In genomic region chr17:27036465-27036864, GRCm38 (mm10) we compare ENCODE assay signal across 11 mouse cellular contexts. TPM values are rescaled to one million over a fixed set of nuclear protein-coding genes. Genes with fewer than 3 reads are reported as not detected.
DNase-seq lines count a peak whose midpoint lies in the region; ATAC-seq and TF ChIP-seq lines count a peak whose summit lies in the region.
"Had no signal": no experiment of that assay in that cellular context is flagged by ENCODE, and none has a peak within 500 bp of the region (broad histone marks: within the 10 kb centered on the region; RNA-seq: fewer than 3 reads in every experiment).

No protein-coding gene starts in this region.

- no peaks in the 10 kb centered on the region for H3K9me3 ChIP-seq in heart, embryonic 15.5 days (replicated peaks)
- no peaks in the 10 kb centered on the region for H3K9me3 ChIP-seq in neural tube, embryonic 13.5 days
- no peaks in the 10 kb centered on the region for H3K9me3 ChIP-seq in lung, embryonic 14.5 days (ENCODE audit: low read depth, low read length)
- H3K9me3 ChIP-seq: liver, embryonic 12.5 days; midbrain, embryonic 10.5 days had no signal

- no peak overlapping the region for H3K4me2 ChIP-seq in heart, embryonic 15.5 days
- no peak overlapping the region for H3K4me2 ChIP-seq in neural tube, embryonic 13.5 days
- H3K4me2 ChIP-seq in lung, embryonic 14.5 days = no peak overlapping the region
- H3K4me2 ChIP-seq: liver, embryonic 12.5 days had no signal

- H3K27me3 ChIP-seq in heart, embryonic 15.5 days = no peaks in the 10 kb centered on the region
- no peaks in the 10 kb centered on the region for H3K27me3 ChIP-seq in neural tube, embryonic 13.5 days
- no peaks in the 10 kb centered on the region for H3K27me3 ChIP-seq in lung, embryonic 14.5 days (ENCODE audit: insufficient read depth, low read length)
- H3K27me3 ChIP-seq: Patski had no signal

- no peak for ATAC-seq in heart, embryonic 15.5 days (replicated peaks; ENCODE audit: insufficient number of reproducible peaks, insufficient read depth, low FRiP score, low read depth)
- ATAC-seq in neural tube, embryonic 13.5 days (ENCODE audit: low read depth) = no peak
- no peak for ATAC-seq in lung, embryonic 14.5 days (ENCODE audit: insufficient read depth)
- ATAC-seq: CD4-positive, CD25-positive, alpha-beta regulatory T cell, adult 4 months; liver, embryonic 12.5 days; Patski had no signal

- intact Hi-C loops in heart, postnatal 10 days (cut with DNase I) = no loop called here
- intact Hi-C loops in left cerebral cortex, postnatal 10 days (cut with DNase I) = no loop called here

- DNase-seq in heart, postnatal 10 days = no peak
- no peak for DNase-seq in neural tube, embryonic 10.5 days (ENCODE audit: extremely low spot score, low spot score)
- DNase-seq in lung, embryonic 14.5 days = no peak
- no peak for DNase-seq in left cerebral cortex, postnatal 10 days (ENCODE audit: extremely low spot score in 1 of 2, low spot score in 2 of 2)
- no peak for DNase-seq in left cerebral cortex, adult 18-20 months (ENCODE audit: low spot score in 2 of 2)

- WGBS in heart, embryonic 15.5 days = 56% methylated on average over 7 of the region's 7 CpGs
- 71% methylated on average over 7 of the region's 7 CpGs for WGBS in neural tube, embryonic 13.5 days
- WGBS in lung, embryonic 14.5 days = 48% methylated on average over 7 of the region's 7 CpGs

- TF ChIP-seq CTCF in lung, embryonic 14.5 days (IDR thresholded peaks at IDR 0.05; ENCODE audit: low read depth) = no peak

- peak overlapping the region; percentile 25; the same call in 1 of the 2 replicates for H3K27ac ChIP-seq in heart, embryonic 15.5 days
- H3K27ac ChIP-seq in neural tube, embryonic 13.5 days (replicated peaks) = 0 out of 2 replicates have a peak overlapping the region, but pooled peaks have one; percentile 7
- H3K27ac ChIP-seq in lung, embryonic 14.5 days (ENCODE audit: low read depth) = peak overlapping the region; percentile 69; the same call in 1 of the 2 replicates
- H3K27ac ChIP-seq: liver, embryonic 12.5 days; midbrain, embryonic 10.5 days had no signal

- no peak overlapping the region for H3K9ac ChIP-seq in heart, embryonic 15.5 days
- H3K9ac ChIP-seq in neural tube, embryonic 13.5 days = peak overlapping the region; percentile 41; the same call in 1 of the 2 replicates
- no peak overlapping the region for H3K9ac ChIP-seq in lung, embryonic 14.5 days
- H3K9ac ChIP-seq: liver, embryonic 12.5 days had no signal

- peaks cover 37% of the 10 kb centered on the region for H3K4me1 ChIP-seq in heart, embryonic 15.5 days (replicated peaks)
- H3K4me1 ChIP-seq in neural tube, embryonic 13.5 days (replicated peaks) = peaks cover 39% of the 10 kb centered on the region
- peaks cover 17% of the 10 kb centered on the region for H3K4me1 ChIP-seq in lung, embryonic 14.5 days (ENCODE audit: insufficient read depth)

- H3K36me3 ChIP-seq in heart, embryonic 15.5 days = no peaks in the 10 kb centered on the region
- H3K36me3 ChIP-seq in neural tube, embryonic 13.5 days = no peaks in the 10 kb centered on the region
- no peaks in the 10 kb centered on the region for H3K36me3 ChIP-seq in lung, embryonic 14.5 days (ENCODE audit: insufficient read depth)
- H3K36me3 ChIP-seq: liver, embryonic 12.5 days; midbrain, embryonic 10.5 days had no signal

- no peak overlapping the region for H3K4me3 ChIP-seq in heart, embryonic 15.5 days
- no peak overlapping the region for H3K4me3 ChIP-seq in neural tube, embryonic 13.5 days
- no peak overlapping the region for H3K4me3 ChIP-seq in lung, embryonic 14.5 days (ENCODE audit: low read depth, low read length)
- H3K4me3 ChIP-seq: liver, embryonic 12.5 days; midbrain, embryonic 10.5 days had no signal

RNA-seq across cellular contexts. Expression of gene Bak1, which starts 7.7 kb away (rescaled TPM):
- polyA plus RNA-seq in heart, embryonic 15.5 days (2015; fragmentation: Nextera tagmentation; extraction: Ambion mirVana) = 4.7 and 5.7 TPM in 2 replicates
- 10 to 100 TPM; 40.4 to 43.2 TPM for total RNA-seq in heart, postnatal 10 days (2021)
- polyA plus RNA-seq in neural tube, embryonic 13.5 days (2015; fragmentation: Nextera tagmentation; extraction: Ambion mirVana) = 2.8 and 3.3 TPM in 2 replicates
- 12.0 and 13.8 TPM in 2 replicates for polyA plus RNA-seq in lung, embryonic 14.5 days (2014; fragmentation: Nextera tagmentation; extraction: Ambion mirVana)
- total RNA-seq in left cerebral cortex, postnatal 10 days (2021) = 10 to 100 TPM; 29.7 to 32.1 TPM
- 10 to 100 TPM; 12.0 to 13.0 TPM for total RNA-seq in left cerebral cortex, adult 18-20 months (2021)

RNA-seq across cellular contexts. Expression of gene Itpr3, which starts 20.6 kb away (rescaled TPM):
- polyA plus RNA-seq in heart, embryonic 15.5 days (2015; fragmentation: Nextera tagmentation; extraction: Ambion mirVana) = 1.4 and 2.8 TPM in 2 replicates
- total RNA-seq in heart, postnatal 10 days (2021) = 1 to 10 TPM; 8.0 to 9.0 TPM
- polyA plus RNA-seq in neural tube, embryonic 13.5 days (2015; fragmentation: Nextera tagmentation; extraction: Ambion mirVana) = 1.4 and 1.5 TPM in 2 replicates
- polyA plus RNA-seq in lung, embryonic 14.5 days (2014; fragmentation: Nextera tagmentation; extraction: Ambion mirVana) = 5.1 and 5.8 TPM in 2 replicates
- total RNA-seq in left cerebral cortex, postnatal 10 days (2021) = 1 to 10 TPM; 2.1 to 2.9 TPM
- total RNA-seq in left cerebral cortex, adult 18-20 months (2021) = 1 to 10 TPM; 2.8 to 3.0 TPM

Comparison
In these comparisons a context has a peak if more than half of its experiments do, and no peak if none do; other contexts are left out.
1. H3K27ac ChIP-seq: peak in every context shown above with its lines; median percentile 69 in lung, embryonic 14.5 days; 25 in heart, embryonic 15.5 days; 7 in neural tube, embryonic 13.5 days.